Mouse (Mus musculus): Measurements from ENCODE around the gene Neurl4. TPM values are rescaled to one million over a fixed set of nuclear protein-coding genes. Genes with fewer than 3 reads are reported as not detected.

The Neurl4 gene
- polyA plus RNA-seq, 1 experiment = 32.4 TPM

- H3K27me3 ChIP-seq (ENCODE audit: control insufficient read depth, insufficient read depth, low read length, poor library complexity, severe bottlenecking) = no peaks in the 10 kb centered on the region
- no peaks in the 10 kb centered on the region for H3K4me1 ChIP-seq (ENCODE audit: control insufficient read depth, insufficient read depth, low read length)
- no peak overlapping the region for H3K9ac ChIP-seq (ENCODE audit: low read depth, poor library complexity, severe bottlenecking)
- no peaks in the 10 kb centered on the region for H3K36me3 ChIP-seq (ENCODE audit: control insufficient read depth, insufficient read depth, low read length, poor library complexity, severe bottlenecking)
- no peak for TF ChIP-seq EP300 (IDR thresholded peaks at IDR 0.05; ENCODE audit: insufficient read depth, low read depth, low read length)
- no peak for TF ChIP-seq CTCF (IDR thresholded peaks at IDR 0.05; ENCODE audit: low read depth, low read length)
- TF ChIP-seq POLR2A (IDR thresholded peaks at IDR 0.05; ENCODE audit: insufficient read depth, low read length) = no peak
- no peaks in the 10 kb centered on the region for H3K9me3 ChIP-seq (replicated peaks; ENCODE audit: control insufficient read depth, insufficient read depth, low read length, poor library complexity, severe bottlenecking)
- H3K27ac ChIP-seq (ENCODE audit: insufficient read depth, low read length) = no peak overlapping the region
- no peak overlapping the region for H3K4me3 ChIP-seq (ENCODE audit: low read depth, low read length)
These were observed 16.6 kb upstream of the Neurl4 start for GRCm38 (mm10) chr11:69884240-69884639.

- TF ChIP-seq EP300 (IDR thresholded peaks at IDR 0.05; ENCODE audit: insufficient read depth, low read depth, low read length) (no peak), POLR2A (IDR thresholded peaks at IDR 0.05; ENCODE audit: insufficient read depth, low read length) (no peak), CTCF (IDR thresholded peaks at IDR 0.05; ENCODE audit: low read depth, low read length) (no peak)
These were observed 16.2 kb upstream of the Neurl4 start for GRCm38 (mm10) chr11:69884663-69885062.

GRCm38 (mm10) chr11:69886907-69887635, 13.8 kb upstream of the Neurl4 start:
- TF ChIP-seq EP300 (IDR thresholded peaks at IDR 0.05; ENCODE audit: insufficient read depth, low read depth, low read length) = no peak
- TF ChIP-seq CTCF (IDR thresholded peaks at IDR 0.05; ENCODE audit: low read depth, low read length) = peak; percentile 60
- no peaks in the 10 kb centered on the region for H3K36me3 ChIP-seq (ENCODE audit: control insufficient read depth, insufficient read depth, low read length, poor library complexity, severe bottlenecking)
- H3K27ac ChIP-seq (ENCODE audit: insufficient read depth, low read length) = no peak overlapping the region
- no peak overlapping the region for H3K9ac ChIP-seq (ENCODE audit: low read depth, poor library complexity, severe bottlenecking)
- no peaks in the 10 kb centered on the region for H3K9me3 ChIP-seq (replicated peaks; ENCODE audit: control insufficient read depth, insufficient read depth, low read length, poor library complexity, severe bottlenecking)
- no peaks in the 10 kb centered on the region for H3K27me3 ChIP-seq (ENCODE audit: control insufficient read depth, insufficient read depth, low read length, poor library complexity, severe bottlenecking)
- H3K4me3 ChIP-seq (ENCODE audit: low read depth, low read length) = no peak overlapping the region
- no peaks in the 10 kb centered on the region for H3K4me1 ChIP-seq (ENCODE audit: control insufficient read depth, insufficient read depth, low read length)

More at GRCm38 (mm10) chr11:69884663-69885062, 16.2 kb upstream of the Neurl4 start:
- Histone ChIP-seq H3K9ac (ENCODE audit: low read depth, poor library complexity, severe bottlenecking) (no peak overlapping the region), H3K36me3 (ENCODE audit: control insufficient read depth, insufficient read depth, low read length, poor library complexity, severe bottlenecking) (no peaks in the 10 kb centered on the region), H3K4me1 (ENCODE audit: control insufficient read depth, insufficient read depth, low read length) (no peaks in the 10 kb centered on the region), H3K4me3 (ENCODE audit: low read depth, low read length) (no peak overlapping the region), H3K9me3 (replicated peaks; ENCODE audit: control insufficient read depth, insufficient read depth, low read length, poor library complexity, severe bottlenecking) (no peaks in the 10 kb centered on the region), H3K27me3 (ENCODE audit: control insufficient read depth, insufficient read depth, low read length, poor library complexity, severe bottlenecking) (no peaks in the 10 kb centered on the region), H3K27ac (ENCODE audit: insufficient read depth, low read length) (no peak overlapping the region)

GRCm38 (mm10) chr11:69891482-69891881, 9.4 kb upstream of the Neurl4 start:
- no peaks in the 10 kb centered on the region for H3K36me3 ChIP-seq (ENCODE audit: control insufficient read depth, insufficient read depth, low read length, poor library complexity, severe bottlenecking)
- TF ChIP-seq POLR2A (IDR thresholded peaks at IDR 0.05; ENCODE audit: insufficient read depth, low read length) (no peak), EP300 (IDR thresholded peaks at IDR 0.05; ENCODE audit: insufficient read depth, low read depth, low read length) (no peak), CTCF (IDR thresholded peaks at IDR 0.05; ENCODE audit: low read depth, low read length) (no peak)
- H3K27me3 ChIP-seq (ENCODE audit: control insufficient read depth, insufficient read depth, low read length, poor library complexity, severe bottlenecking) = no peaks in the 10 kb centered on the region
- H3K4me3 ChIP-seq (ENCODE audit: low read depth, low read length) = no peak overlapping the region
- no peaks in the 10 kb centered on the region for H3K9me3 ChIP-seq (replicated peaks; ENCODE audit: control insufficient read depth, insufficient read depth, low read length, poor library complexity, severe bottlenecking)
- no peak overlapping the region for H3K27ac ChIP-seq (ENCODE audit: insufficient read depth, low read length)
- peaks cover 3% of the 10 kb centered on the region for H3K4me1 ChIP-seq (ENCODE audit: control insufficient read depth, insufficient read depth, low read length)
- no peak overlapping the region for H3K9ac ChIP-seq (ENCODE audit: low read depth, poor library complexity, severe bottlenecking)

GRCm38 (mm10) chr11:69894671-69895070, 6.2 kb upstream of the Neurl4 start:
- no peaks in the 10 kb centered on the region for H3K27me3 ChIP-seq (ENCODE audit: control insufficient read depth, insufficient read depth, low read length, poor library complexity, severe bottlenecking)
- H3K9ac ChIP-seq (ENCODE audit: low read depth, poor library complexity, severe bottlenecking) = peak overlapping the region; percentile 52; the same call in 1 of the 2 replicates
- no peak overlapping the region for H3K4me3 ChIP-seq (ENCODE audit: low read depth, low read length)
- TF ChIP-seq POLR2A (IDR thresholded peaks at IDR 0.05; ENCODE audit: insufficient read depth, low read length) (no peak), EP300 (IDR thresholded peaks at IDR 0.05; ENCODE audit: insufficient read depth, low read depth, low read length) (no peak)
- H3K36me3 ChIP-seq (ENCODE audit: control insufficient read depth, insufficient read depth, low read length, poor library complexity, severe bottlenecking) = no peaks in the 10 kb centered on the region
- H3K27ac ChIP-seq (ENCODE audit: insufficient read depth, low read length) = no peak overlapping the region
- H3K9me3 ChIP-seq (replicated peaks; ENCODE audit: control insufficient read depth, insufficient read depth, low read length, poor library complexity, severe bottlenecking) = no peaks in the 10 kb centered on the region
- H3K4me1 ChIP-seq (ENCODE audit: control insufficient read depth, insufficient read depth, low read length) = peaks cover 3% of the 10 kb centered on the region

GRCm38 (mm10) chr11:69895291-69895690, 5.6 kb upstream of the Neurl4 start, which contains the start of gene Acap1:
Gene Acap1, minus strand, starts transcription at chr11:69895539.
- H3K27ac ChIP-seq (ENCODE audit: insufficient read depth, low read length) = no peak within 1 kb of the TSS
- peaks cover 3% of the 10 kb centered on the region for H3K4me1 ChIP-seq (ENCODE audit: control insufficient read depth, insufficient read depth, low read length)
- TF ChIP-seq EP300 (IDR thresholded peaks at IDR 0.05; ENCODE audit: insufficient read depth, low read depth, low read length) = no peak
- TF ChIP-seq CTCF (IDR thresholded peaks at IDR 0.05; ENCODE audit: low read depth, low read length) = no peak
- no peak for TF ChIP-seq POLR2A (IDR thresholded peaks at IDR 0.05; ENCODE audit: insufficient read depth, low read length)
- no peaks in the 10 kb centered on the region for H3K27me3 ChIP-seq (ENCODE audit: control insufficient read depth, insufficient read depth, low read length, poor library complexity, severe bottlenecking)
- H3K9ac ChIP-seq (ENCODE audit: low read depth, poor library complexity, severe bottlenecking) = peak within 1 kb of the TSS; percentile 52
- no peak within 1 kb of the TSS for H3K4me3 ChIP-seq (ENCODE audit: low read depth, low read length)
- no peaks in the 10 kb centered on the region for H3K36me3 ChIP-seq (ENCODE audit: control insufficient read depth, insufficient read depth, low read length, poor library complexity, severe bottlenecking)
- no peaks in the 10 kb centered on the region for H3K9me3 ChIP-seq (replicated peaks; ENCODE audit: control insufficient read depth, insufficient read depth, low read length, poor library complexity, severe bottlenecking)
